Mouse (Mus musculus): ENCODE measurements around the gene Rnaseh2b. TPM values are rescaled to one million over a fixed set of nuclear protein-coding genes. Genes with fewer than 3 reads are reported as not detected.
A peak's percentile ranks its signal among the peaks of the same experiment; 100 is the strongest.

Rnaseh2b gene
- polyA plus RNA-seq, 2 experiments, result 29.8 to 75.6 TPM

DNA sequence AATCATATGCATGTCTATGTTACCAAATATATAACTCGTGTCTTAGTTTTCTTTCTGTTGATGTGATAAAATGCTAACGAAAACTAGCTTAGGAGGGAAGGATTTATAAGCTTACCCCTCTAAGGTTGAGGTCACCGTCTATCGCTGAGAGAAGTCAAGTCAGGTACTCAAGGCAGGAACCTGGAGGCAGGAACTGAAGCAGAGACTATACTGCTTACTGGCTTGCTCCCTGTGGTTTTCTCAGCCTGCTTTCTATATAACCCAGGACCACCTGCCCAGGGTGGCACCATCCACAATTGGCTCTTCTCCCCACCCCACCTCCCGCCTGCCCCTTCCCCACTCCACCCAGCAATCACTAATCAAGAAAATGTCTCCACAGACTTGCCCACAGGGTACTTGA is 32.6 kb downstream of the Rnaseh2b start:
- Histone ChIP-seq H3K27ac (no peak overlapping the region), H3K9ac (replicated peaks) (no peak overlapping the region), H3K4me1 (replicated peaks; ENCODE audit: control insufficient read depth in 2 of 2, insufficient read depth in 2 of 2, low read length in 1 of 2) (peaks cover 3 to 12% of the 10 kb centered on the region in 2 experiments), H3K4me3 (ENCODE audit: insufficient read depth in 1 of 2, low read depth in 2 of 2, low read length in 2 of 2) (no peak overlapping the region), H3K36me3 (replicated peaks; ENCODE audit: control insufficient read depth, insufficient read depth, low read depth) (no peaks in the 10 kb centered on the region), H3K9me3 (ENCODE audit: control insufficient read depth, low read length) (no peaks in the 10 kb centered on the region), H3K27me3 (ENCODE audit: control insufficient read depth, insufficient read depth, low read length) (no peaks in the 10 kb centered on the region; the same call in 1 of the 2 replicates), H3K4me2 (ENCODE audit: low read depth) (no peak overlapping the region)
- ATAC-seq (ENCODE audit: insufficient read depth) (no peak), DNase-seq (ENCODE audit: low read depth in 3 of 3, low spot score in 3 of 3) (no peak)
- 64% methylated on average over 5 of the region's 5 CpGs for WGBS (ENCODE audit: insufficient replicate concordance)
- TF ChIP-seq EP300 (IDR thresholded peaks at IDR 0.05; ENCODE audit: low read depth) (no peak), CTCF (IDR thresholded peaks at IDR 0.05; ENCODE audit: low read depth) (no peak)

DNA sequence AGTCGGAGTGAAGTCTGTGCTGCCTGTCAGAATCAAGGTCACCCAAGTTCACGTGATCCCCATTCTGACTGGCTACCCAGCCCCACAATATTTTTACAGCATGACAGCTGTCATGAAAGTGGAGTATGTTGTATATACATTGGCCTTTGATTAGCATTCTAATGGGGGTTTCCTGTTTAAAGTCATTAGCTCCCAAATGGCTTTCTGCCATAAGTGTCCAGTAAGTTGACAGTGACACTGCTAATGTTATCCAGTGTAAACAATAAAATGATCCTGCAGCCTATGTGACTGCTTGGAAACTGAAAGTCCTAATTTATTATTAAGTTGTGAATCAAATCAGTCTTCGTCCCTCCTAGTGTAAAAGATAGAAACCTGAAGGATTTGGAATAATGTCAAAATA is 33.6 kb downstream of the Rnaseh2b start:
- ATAC-seq (ENCODE audit: insufficient read depth) (no peak), DNase-seq (ENCODE audit: low read depth in 3 of 3, low spot score in 3 of 3) (no peak)
- Histone ChIP-seq H3K9ac (replicated peaks) (no peak overlapping the region), H3K27ac (no peak overlapping the region), H3K9me3 (ENCODE audit: control insufficient read depth, low read length) (no peaks in the 10 kb centered on the region), H3K27me3 (ENCODE audit: control insufficient read depth, insufficient read depth, low read length) (no peaks in the 10 kb centered on the region; the same call in 1 of the 2 replicates), H3K4me2 (ENCODE audit: low read depth) (no peak overlapping the region), H3K4me3 (ENCODE audit: insufficient read depth in 1 of 2, low read depth in 2 of 2, low read length in 2 of 2) (no peak overlapping the region), H3K4me1 (replicated peaks; ENCODE audit: control insufficient read depth in 2 of 2, insufficient read depth in 2 of 2, low read length in 1 of 2) (peaks cover 6 to 14% of the 10 kb centered on the region in 2 experiments), H3K36me3 (replicated peaks; ENCODE audit: control insufficient read depth, insufficient read depth, low read depth) (no peaks in the 10 kb centered on the region)
- TF ChIP-seq EP300 (IDR thresholded peaks at IDR 0.05; ENCODE audit: low read depth), result no peak
- no peak for TF ChIP-seq CTCF (IDR thresholded peaks at IDR 0.05; ENCODE audit: low read depth)
- 61% methylated on average over 3 of the region's 3 CpGs for WGBS (ENCODE audit: insufficient replicate concordance)

DNA sequence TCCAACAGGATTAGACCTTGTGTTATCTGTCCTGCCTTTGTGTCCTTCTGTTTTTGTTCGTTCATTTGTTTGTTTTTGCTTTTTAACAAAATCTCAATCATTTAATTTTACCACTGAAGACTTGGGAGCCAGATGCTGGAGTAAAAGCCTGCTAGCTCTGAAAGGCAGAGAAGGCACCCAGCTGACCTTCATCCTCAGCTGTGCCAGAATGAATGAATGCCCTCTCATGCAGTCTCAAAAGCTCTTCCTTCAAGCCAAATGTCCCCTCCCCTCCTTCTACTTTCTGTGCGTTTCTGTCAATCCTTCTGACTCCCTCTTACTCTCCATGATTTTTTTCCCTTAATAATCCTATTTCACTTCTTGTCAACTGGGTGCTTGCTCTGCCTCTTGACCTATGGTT is 34.8 kb downstream of the Rnaseh2b start:
- Histone ChIP-seq H3K36me3 (replicated peaks; ENCODE audit: control insufficient read depth, insufficient read depth, low read depth) (no peaks in the 10 kb centered on the region), H3K9ac (replicated peaks) (no peak overlapping the region), H3K4me3 (ENCODE audit: insufficient read depth in 1 of 2, low read depth in 2 of 2, low read length in 2 of 2) (no peak overlapping the region), H3K27ac (no peak overlapping the region), H3K27me3 (ENCODE audit: control insufficient read depth, insufficient read depth, low read length) (no peaks in the 10 kb centered on the region; the same call in 1 of the 2 replicates), H3K9me3 (ENCODE audit: control insufficient read depth, low read length) (no peaks in the 10 kb centered on the region), H3K4me2 (ENCODE audit: low read depth) (no peak overlapping the region), H3K4me1 (replicated peaks; ENCODE audit: control insufficient read depth in 2 of 2, insufficient read depth in 2 of 2, low read length in 1 of 2) (peaks cover 8 to 20% of the 10 kb centered on the region in 2 experiments)
- TF ChIP-seq CTCF (IDR thresholded peaks at IDR 0.05; ENCODE audit: low read depth) (no peak), EP300 (IDR thresholded peaks at IDR 0.05; ENCODE audit: low read depth) (no peak)
- 20% methylated on average over 2 of the region's 2 CpGs for WGBS (ENCODE audit: insufficient replicate concordance)
- ATAC-seq (ENCODE audit: insufficient read depth), result no peak
- no peak for DNase-seq (ENCODE audit: low read depth in 3 of 3, low spot score in 3 of 3)

DNA sequence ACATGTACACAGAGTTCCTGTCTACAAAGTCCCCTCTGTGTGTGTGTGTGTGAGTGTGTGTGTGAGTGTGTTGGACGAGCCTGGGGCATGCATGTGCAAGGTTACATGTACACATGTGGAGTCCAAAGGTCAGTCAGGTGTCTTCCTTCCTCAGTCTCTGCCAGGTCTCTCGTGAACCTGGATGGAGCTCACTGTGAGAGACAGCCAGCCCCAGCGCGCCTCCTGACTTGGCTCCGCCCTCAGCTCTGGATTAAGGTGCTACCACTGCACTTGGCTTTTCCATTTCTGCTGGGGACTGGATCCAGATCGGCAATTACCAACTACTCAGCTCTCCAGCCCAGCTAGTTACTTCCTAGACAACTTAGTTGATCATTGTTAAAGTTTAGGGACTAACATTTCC is 36.2 kb downstream of the Rnaseh2b start:
- no peak for ATAC-seq (ENCODE audit: insufficient read depth)
- H3K4me3 ChIP-seq (ENCODE audit: insufficient read depth in 1 of 2, low read depth in 2 of 2, low read length in 2 of 2), result no peak overlapping the region

DNA sequence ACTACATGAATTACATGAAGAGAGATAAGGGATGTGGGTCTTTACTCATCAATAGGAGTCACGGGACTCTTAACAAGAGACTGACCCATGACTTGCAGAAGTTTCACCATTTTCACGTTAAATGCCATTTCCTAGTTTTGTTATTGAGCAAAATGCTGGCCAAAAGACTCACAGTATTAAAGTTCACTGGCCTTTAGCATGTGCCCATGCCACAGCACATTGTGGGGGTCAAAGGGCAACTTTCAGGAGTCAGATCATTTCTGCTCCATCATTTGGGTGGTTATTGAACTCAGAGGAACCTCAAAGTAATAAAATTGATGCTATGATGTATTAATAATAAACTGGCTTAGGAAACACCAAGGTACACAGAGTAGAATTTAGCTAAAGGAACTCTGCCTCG is 37.2 kb downstream of the Rnaseh2b start:
- Histone ChIP-seq H3K9me3 (ENCODE audit: control insufficient read depth, low read length) (no peaks in the 10 kb centered on the region), H3K27ac (no peak overlapping the region), H3K27me3 (ENCODE audit: control insufficient read depth, insufficient read depth, low read length) (no peaks in the 10 kb centered on the region), H3K4me2 (ENCODE audit: low read depth) (no peak overlapping the region), H3K4me3 (ENCODE audit: insufficient read depth in 1 of 2, low read depth in 2 of 2, low read length in 2 of 2) (no peak overlapping the region), H3K4me1 (replicated peaks; ENCODE audit: control insufficient read depth in 2 of 2, insufficient read depth in 2 of 2, low read length in 1 of 2) (peaks cover 18 to 30% of the 10 kb centered on the region in 2 experiments), H3K9ac (replicated peaks) (0 out of 2 replicates have a peak overlapping the region, but pooled peaks have one; percentile 18), H3K36me3 (replicated peaks; ENCODE audit: control insufficient read depth, insufficient read depth, low read depth) (no peaks in the 10 kb centered on the region)
- ATAC-seq (ENCODE audit: insufficient read depth) (no peak), DNase-seq (ENCODE audit: low read depth in 3 of 3, low spot score in 3 of 3) (no peak)
- WGBS (ENCODE audit: insufficient replicate concordance), result 58% methylated on average over 3 of the region's 3 CpGs
- no peak for TF ChIP-seq EP300 (IDR thresholded peaks at IDR 0.05; ENCODE audit: low read depth)
- no peak for TF ChIP-seq CTCF (IDR thresholded peaks at IDR 0.05; ENCODE audit: low read depth)

More for the DNA sequence above, 36.2 kb downstream of the Rnaseh2b start:
- no peak overlapping the region for H3K27ac ChIP-seq
- DNase-seq (ENCODE audit: low read depth in 3 of 3, low spot score in 3 of 3), result no peak
- TF ChIP-seq EP300 (IDR thresholded peaks at IDR 0.05; ENCODE audit: low read depth), result no peak
- TF ChIP-seq CTCF (IDR thresholded peaks at IDR 0.05; ENCODE audit: low read depth), result no peak
- no peaks in the 10 kb centered on the region for H3K9me3 ChIP-seq (ENCODE audit: control insufficient read depth, low read length)
- H3K4me1 ChIP-seq (replicated peaks; ENCODE audit: control insufficient read depth in 2 of 2, insufficient read depth in 2 of 2, low read length in 1 of 2), result peaks cover 15 to 27% of the 10 kb centered on the region in 2 experiments
- H3K27me3 ChIP-seq (ENCODE audit: control insufficient read depth, insufficient read depth, low read length), result no peaks in the 10 kb centered on the region
- no peaks in the 10 kb centered on the region for H3K36me3 ChIP-seq (replicated peaks; ENCODE audit: control insufficient read depth, insufficient read depth, low read depth)
- no peak overlapping the region for H3K4me2 ChIP-seq (ENCODE audit: low read depth)
- 46% methylated on average over 6 of the region's 6 CpGs for WGBS (ENCODE audit: insufficient replicate concordance)
- H3K9ac ChIP-seq (replicated peaks), result no peak overlapping the region

Data from liver, embryonic 14.5 days (tissue).